Mouse (Mus musculus): ENCODE measurements around the gene 5730522E02Rik. TPM values are rescaled to one million over a fixed set of nuclear protein-coding genes. Genes with fewer than 3 reads are reported as not detected.

5730522E02Rik gene
- total RNA-seq, 2 experiments from 2014 or later = 6.5 TPM; not detected in 1

DNA sequence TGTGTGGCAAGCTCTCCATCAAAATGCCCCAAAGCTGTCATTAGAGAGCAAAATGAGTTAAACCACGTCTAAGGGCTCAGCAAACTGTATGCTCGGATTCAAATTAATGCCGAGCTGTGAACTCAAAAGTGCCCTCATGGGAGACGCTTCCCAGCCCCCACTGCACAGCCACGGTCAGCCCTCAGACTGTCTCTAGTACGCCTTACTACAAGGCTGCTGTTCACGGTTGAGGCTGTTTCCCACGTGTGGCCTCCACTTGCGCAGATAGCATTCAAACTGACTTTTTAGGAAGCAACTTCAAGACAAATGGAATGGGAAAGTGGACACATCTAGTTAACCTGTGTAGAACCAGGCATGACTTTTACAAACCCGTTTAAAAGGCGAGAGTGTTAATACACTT is 79.7 kb downstream of the 5730522E02Rik start:
- no peak for ATAC-seq (replicated peaks; ENCODE audit: low FRiP score, low TSS enrichment, poor library complexity, severe bottlenecking)

DNA sequence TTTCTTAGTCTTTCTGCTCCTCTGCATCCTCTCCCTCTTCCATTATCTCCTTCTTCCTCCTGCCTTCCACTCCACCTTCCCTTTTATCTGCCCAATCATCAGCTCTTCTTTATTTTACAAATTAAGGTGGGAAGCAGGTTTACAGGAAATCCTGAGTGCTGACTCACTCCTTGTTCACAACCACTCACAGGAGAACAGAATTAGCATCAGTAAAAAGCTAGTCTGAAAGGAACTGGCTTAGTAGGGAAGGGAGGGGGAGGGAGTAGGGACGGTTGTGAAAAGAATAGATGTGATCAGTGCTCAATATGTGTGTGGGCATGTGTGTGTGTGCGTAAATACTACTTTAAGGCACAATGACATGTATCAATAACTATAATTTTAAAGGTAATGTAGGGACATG is 81.5 kb downstream of the 5730522E02Rik start:
- no peak for ATAC-seq (replicated peaks; ENCODE audit: low FRiP score, low TSS enrichment, poor library complexity, severe bottlenecking)

GRCm38 (mm10) chr11:26128385-26128784 is 82.2 kb downstream of the 5730522E02Rik start:
- ATAC-seq (replicated peaks; ENCODE audit: low FRiP score, low TSS enrichment, poor library complexity, severe bottlenecking) = no peak

DNA sequence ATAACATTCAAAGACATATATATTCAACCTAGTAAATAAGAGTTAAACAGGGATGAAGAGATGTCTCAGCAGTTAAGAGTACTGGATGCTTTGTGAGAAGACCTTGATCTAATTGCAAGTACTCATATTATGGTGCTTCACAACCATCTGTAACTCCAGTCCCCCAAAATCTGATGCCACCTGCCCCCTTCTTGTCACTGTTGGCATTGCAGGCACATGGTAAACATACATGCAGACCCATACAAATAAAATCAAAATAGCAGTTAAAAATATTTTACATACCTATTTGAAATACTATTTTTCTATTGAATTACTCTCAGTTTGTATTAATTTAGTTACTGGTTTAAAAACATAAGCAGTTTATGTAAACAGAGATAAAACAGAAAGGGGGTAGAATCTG is 84.6 kb downstream of the 5730522E02Rik start:
- ATAC-seq (replicated peaks; ENCODE audit: low FRiP score, low TSS enrichment, poor library complexity, severe bottlenecking) = no peak

GRCm38 (mm10) chr11:26120781-26121557 is 89.6 kb downstream of the 5730522E02Rik start:
- ATAC-seq (replicated peaks; ENCODE audit: low FRiP score, low TSS enrichment, poor library complexity, severe bottlenecking) = no peak

- ATAC-seq (replicated peaks; ENCODE audit: low FRiP score, low TSS enrichment, poor library complexity, severe bottlenecking) = no peak
These were observed 92.9 kb downstream of the 5730522E02Rik start for GRCm38 (mm10) chr11:26117651-26118050.

DNA sequence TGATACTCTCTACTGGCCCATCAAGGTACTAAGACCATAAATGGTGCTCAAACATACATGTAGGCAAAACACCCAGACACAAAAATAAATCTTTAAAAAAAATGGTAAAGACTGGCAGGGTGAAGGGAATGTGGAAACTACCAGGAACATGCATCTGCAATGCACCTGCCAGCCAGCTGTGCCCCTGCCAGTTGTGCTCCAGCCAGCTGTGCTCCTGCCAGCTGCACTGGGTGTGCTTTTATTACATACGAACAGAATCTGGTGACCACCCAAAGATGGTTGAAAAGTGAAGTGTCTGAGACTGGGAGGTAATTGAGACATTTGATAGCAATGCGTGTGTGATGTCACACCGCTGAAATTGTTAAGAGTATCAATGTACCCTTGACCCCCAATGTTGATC is 98.4 kb downstream of the 5730522E02Rik start:
- ATAC-seq (replicated peaks; ENCODE audit: low FRiP score, low TSS enrichment, poor library complexity, severe bottlenecking) = no peak

- no peak for ATAC-seq (replicated peaks; ENCODE audit: low FRiP score, low TSS enrichment, poor library complexity, severe bottlenecking)
These were observed 101.9 kb downstream of the 5730522E02Rik start for GRCm38 (mm10) chr11:26108647-26109046.

DNA sequence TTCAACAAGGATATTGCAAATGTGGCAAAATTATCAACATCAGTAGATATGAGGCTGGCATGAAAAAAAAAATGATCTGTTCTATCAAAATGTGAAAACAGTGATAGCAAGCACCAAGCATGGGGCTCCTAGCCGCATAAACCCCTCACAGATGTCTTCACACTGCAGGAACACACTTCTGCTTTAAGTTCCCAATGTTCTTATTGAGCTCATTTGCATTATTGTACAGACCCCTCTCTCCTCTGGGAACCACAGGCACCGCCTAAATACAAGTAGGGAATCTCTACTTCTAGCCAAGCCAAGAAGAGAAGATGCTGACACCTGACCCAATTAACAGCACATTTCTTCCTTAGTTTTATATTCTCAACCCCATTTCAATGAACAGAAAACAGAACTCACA is 105.9 kb downstream of the 5730522E02Rik start:
- ATAC-seq (replicated peaks; ENCODE audit: low FRiP score, low TSS enrichment, poor library complexity, severe bottlenecking) = no peak

- ATAC-seq (replicated peaks; ENCODE audit: low FRiP score, low TSS enrichment, poor library complexity, severe bottlenecking) = no peak
These were observed 106.9 kb downstream of the 5730522E02Rik start for GRCm38 (mm10) chr11:26103698-26104097.

GRCm38 (mm10) chr11:26102878-26103277 is 107.7 kb downstream of the 5730522E02Rik start:
- ATAC-seq (replicated peaks; ENCODE audit: low FRiP score, low TSS enrichment, poor library complexity, severe bottlenecking) = no peak

- ATAC-seq (replicated peaks; ENCODE audit: low FRiP score, low TSS enrichment, poor library complexity, severe bottlenecking) = no peak
These were observed 110.5 kb downstream of the 5730522E02Rik start for GRCm38 (mm10) chr11:26100077-26100476.

DNA sequence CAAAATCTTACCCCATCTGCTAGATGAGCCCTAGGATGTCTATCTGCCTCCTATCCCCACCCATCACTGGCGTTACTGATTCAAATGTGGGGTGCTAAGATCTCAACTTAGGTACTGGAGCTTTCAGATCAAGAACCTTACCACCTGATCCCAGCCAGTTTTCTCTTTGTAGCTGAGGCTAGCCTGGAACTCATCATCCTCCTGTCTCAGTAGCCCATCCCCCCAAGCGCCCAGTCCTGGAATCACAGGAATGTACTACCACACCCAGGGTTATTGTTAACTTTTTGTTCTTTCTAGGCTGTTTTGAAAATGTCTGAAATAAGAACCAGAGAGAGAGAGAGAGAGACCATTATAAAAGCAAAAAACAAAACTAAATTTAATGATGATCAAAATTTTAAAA is 111.6 kb downstream of the 5730522E02Rik start:
- no peak for ATAC-seq (replicated peaks; ENCODE audit: low FRiP score, low TSS enrichment, poor library complexity, severe bottlenecking)

DNA sequence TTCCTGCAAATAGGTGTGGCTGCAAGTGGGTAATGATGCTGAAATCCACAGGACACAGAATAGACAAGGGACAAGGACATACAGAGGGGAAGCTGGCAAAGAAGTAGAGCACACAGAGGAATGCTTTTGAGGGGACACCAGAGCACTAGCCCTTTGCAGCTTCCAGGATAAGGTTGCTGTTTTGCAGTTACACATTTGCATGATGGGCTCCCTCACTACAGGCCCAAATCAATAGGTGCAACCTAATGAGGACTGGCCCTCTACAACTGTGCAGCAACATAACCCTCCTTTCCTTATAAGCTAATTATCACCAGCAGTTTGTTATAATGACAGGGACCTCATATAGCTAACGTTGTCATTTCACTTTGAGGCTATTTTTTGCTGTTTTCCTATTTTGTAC is 114.5 kb downstream of the 5730522E02Rik start:
- no peak for ATAC-seq (replicated peaks; ENCODE audit: low FRiP score, low TSS enrichment, poor library complexity, severe bottlenecking)

DNA sequence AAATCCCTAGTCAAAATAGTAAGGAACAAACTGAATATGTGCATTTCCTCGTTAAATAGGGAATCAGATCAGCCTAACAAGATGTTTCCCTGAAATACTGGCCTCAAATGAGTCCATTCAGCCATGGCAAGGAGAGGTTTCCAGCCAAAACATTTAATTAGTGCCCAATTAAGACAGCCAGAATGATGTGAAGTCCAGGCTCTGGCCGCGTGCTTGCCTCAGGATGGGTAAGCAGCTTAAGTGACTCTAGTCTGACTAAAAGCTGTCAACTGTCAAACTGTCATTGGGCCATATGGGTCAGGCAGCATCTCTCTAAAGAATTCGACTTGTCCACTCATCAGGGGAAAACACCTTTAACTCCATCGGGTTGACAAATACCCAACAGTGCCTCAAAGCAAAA is 121.6 kb downstream of the 5730522E02Rik start:
- no peak for ATAC-seq (replicated peaks; ENCODE audit: low FRiP score, low TSS enrichment, poor library complexity, severe bottlenecking)

- no peak for ATAC-seq (replicated peaks; ENCODE audit: low FRiP score, low TSS enrichment, poor library complexity, severe bottlenecking)
These were observed 123.9 kb downstream of the 5730522E02Rik start for GRCm38 (mm10) chr11:26086679-26087078.

- no peak for ATAC-seq (replicated peaks; ENCODE audit: low FRiP score, low TSS enrichment, poor library complexity, severe bottlenecking)
These were observed 125.1 kb downstream of the 5730522E02Rik start for GRCm38 (mm10) chr11:26085380-26086035.

- no peak for ATAC-seq (replicated peaks; ENCODE audit: low FRiP score, low TSS enrichment, poor library complexity, severe bottlenecking)
These were observed 134.2 kb downstream of the 5730522E02Rik start for GRCm38 (mm10) chr11:26076335-26076734.

- no peak for ATAC-seq (replicated peaks; ENCODE audit: low FRiP score, low TSS enrichment, poor library complexity, severe bottlenecking)
These were observed 135.0 kb downstream of the 5730522E02Rik start for GRCm38 (mm10) chr11:26075536-26075935.

DNA sequence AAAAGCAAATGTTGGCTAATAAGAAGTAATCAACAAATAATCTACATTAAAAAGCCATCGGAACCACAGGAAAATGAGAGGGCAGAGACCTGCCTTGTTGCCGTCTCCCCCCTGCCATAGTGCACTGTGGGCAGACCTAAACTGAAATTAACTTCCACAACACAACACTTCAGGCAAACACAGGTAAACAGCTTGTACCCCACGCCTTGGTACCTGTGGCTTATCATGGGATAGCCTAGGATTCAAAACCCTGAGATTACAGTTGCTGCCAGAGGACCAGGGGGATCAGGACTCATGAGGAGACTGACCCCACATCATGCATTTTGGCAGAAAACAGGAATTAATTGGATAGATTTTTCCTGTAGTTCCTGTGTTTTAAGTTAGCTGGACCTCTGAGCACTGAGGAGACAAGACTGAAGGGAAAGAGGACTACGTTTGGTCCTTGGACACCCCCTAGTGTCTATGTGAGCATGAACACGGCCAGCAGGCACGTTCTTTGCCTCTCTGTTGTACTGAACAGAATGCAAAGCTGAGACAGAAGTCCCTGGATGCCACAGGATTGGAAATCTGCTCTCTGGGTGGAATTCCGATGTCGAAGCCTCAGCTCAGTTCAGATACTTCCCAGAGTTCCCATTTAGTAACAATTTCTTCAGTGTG is 136.8 kb downstream of the 5730522E02Rik start:
- 0 out of 2 replicates have a peak, but pooled peaks have one; percentile 57 for ATAC-seq (replicated peaks; ENCODE audit: low FRiP score, low TSS enrichment, poor library complexity, severe bottlenecking)
